Mouse (Mus musculus) testis, adult 2 months (tissue): ENCODE results near the gene Tbkbp1. TPM values are rescaled to one million over a fixed set of nuclear protein-coding genes. Genes with fewer than 3 reads are reported as not detected.

Source experiments
- H3K27ac ChIP-seq: fragments of 200-500 bp; 2 replicates; pipeline ENCODE4 v1.5.1; 2012; ENCODE audit warnings: low read depth, low read length; ENCODE audit not compliant: control insufficient read depth, insufficient read depth
- H3K27me3 ChIP-seq: fragments of 200-500 bp; 2 replicates; pipeline ENCODE4 v1.6.1; 2012; ENCODE audit warnings: mild to moderate bottlenecking, low read length, moderate library complexity; ENCODE audit not compliant: control insufficient read depth, insufficient read depth
- H3K36me3 ChIP-seq: fragments of 200-500 bp; 2 replicates; pipeline ENCODE4 v1.6.1; 2012; ENCODE audit warnings: mild to moderate bottlenecking, low read length; ENCODE audit not compliant: control insufficient read depth, insufficient read depth
- H3K4me1 ChIP-seq: fragments of 200-500 bp; 2 replicates; pipeline ENCODE4 v1.6.1; 2012; ENCODE audit warnings: low read length; ENCODE audit not compliant: control insufficient read depth, insufficient read depth
- H3K4me3 ChIP-seq: fragments of 200-500 bp; 2 replicates; pipeline ENCODE4 v1.5.1; 2012; ENCODE audit warnings: low read depth, mild to moderate bottlenecking, low read length, moderate library complexity, mixed read lengths; ENCODE audit not compliant: control insufficient read depth
- CTCF ChIP-seq: fragments of 200-500 bp; IDR thresholded peaks from 2 replicates; pipeline ENCODE4 v1.5.1; 2012; ENCODE audit warnings: low read depth, mild to moderate bottlenecking, inconsistent platforms, low read length, moderate library complexity; ENCODE audit not compliant: control insufficient read depth, insufficient read depth, insufficient replicate concordance
- POLR2A ChIP-seq: fragments of 200-500 bp; IDR thresholded peaks from 2 replicates; pipeline ENCODE4 v1.6.1; 2012; ENCODE audit warnings: low read depth, mild to moderate bottlenecking, inconsistent platforms, low read length, moderate library complexity; ENCODE audit not compliant: control insufficient read depth
- polyA plus RNA-seq: library from polyadenylated mRNA; depleted of rRNA; stranded (reverse); fragments of >200 nt; gene quantifications from 2 replicates; pipeline ENCODE4 v1.2.3, GENCODE M21; 2012; rRNA removed

Gene Tbkbp1
- 2.4 and 2.7 TPM in 2 replicates for polyA plus RNA-seq

- peaks cover 10% of the 10 kb centered on the region for H3K4me1 ChIP-seq
- no peaks in the 10 kb centered on the region for H3K36me3 ChIP-seq
- no peaks in the 10 kb centered on the region for H3K27me3 ChIP-seq
- H3K4me3 ChIP-seq = peak within 1 kb of the TSS; percentile 49
- no peak for TF ChIP-seq POLR2A
- no peak for TF ChIP-seq CTCF
- peak within 1 kb of the TSS; percentile 0; the same call in 1 of the 2 replicates for H3K27ac ChIP-seq
Measured at GRCm38 (mm10) chr11:97151343-97151801, at the start of gene Tbkbp1. Tbkbp1 (minus strand) TSS chr11:97151495.

GRCm38 (mm10) chr11:97199519-97199918 lies 48.2 kb upstream of the Tbkbp1 start:
- Histone ChIP-seq H3K4me3 (no peak overlapping the region), H3K27me3 (no peaks in the 10 kb centered on the region), H3K27ac (no peak overlapping the region), H3K36me3 (no peaks in the 10 kb centered on the region), H3K4me1 (no peaks in the 10 kb centered on the region; the same call in 1 of the 2 replicates)
- no peak for TF ChIP-seq CTCF
- no peak for TF ChIP-seq POLR2A

- Histone ChIP-seq H3K4me1 (no peaks in the 10 kb centered on the region; the same call in 1 of the 2 replicates), H3K27ac (no peak overlapping the region), H3K27me3 (no peaks in the 10 kb centered on the region), H3K36me3 (no peaks in the 10 kb centered on the region), H3K4me3 (no peak overlapping the region)
- peak; percentile 78; the same call in 1 of the 2 replicates for TF ChIP-seq CTCF
- TF ChIP-seq POLR2A = no peak
Measured at GRCm38 (mm10) chr11:97198601-97199000, 47.3 kb upstream of the Tbkbp1 start.

- no peaks in the 10 kb centered on the region; the same call in 1 of the 2 replicates for H3K4me1 ChIP-seq
- TF ChIP-seq POLR2A (no peak), CTCF (no peak)
- H3K36me3 ChIP-seq = no peaks in the 10 kb centered on the region
- no peaks in the 10 kb centered on the region for H3K27me3 ChIP-seq
- no peak overlapping the region for H3K4me3 ChIP-seq
- no peak overlapping the region for H3K27ac ChIP-seq
Measured at GRCm38 (mm10) chr11:97197021-97197420, 45.7 kb upstream of the Tbkbp1 start.

GRCm38 (mm10) chr11:97196541-97196940 lies 45.2 kb upstream of the Tbkbp1 start:
- H3K27ac ChIP-seq = no peak overlapping the region
- no peak for TF ChIP-seq POLR2A
- TF ChIP-seq CTCF = no peak
- no peak overlapping the region for H3K4me3 ChIP-seq
- H3K27me3 ChIP-seq = no peaks in the 10 kb centered on the region
- no peaks in the 10 kb centered on the region for H3K36me3 ChIP-seq
- no peaks in the 10 kb centered on the region; the same call in 1 of the 2 replicates for H3K4me1 ChIP-seq

- no peak overlapping the region for H3K4me3 ChIP-seq
- peaks cover 3% of the 10 kb centered on the region for H3K4me1 ChIP-seq
- H3K27me3 ChIP-seq = no peaks in the 10 kb centered on the region
- no peak for TF ChIP-seq CTCF
- H3K36me3 ChIP-seq = no peaks in the 10 kb centered on the region
- no peak overlapping the region for H3K27ac ChIP-seq
Measured at GRCm38 (mm10) chr11:97192621-97192951, 41.3 kb upstream of the Tbkbp1 start.

GRCm38 (mm10) chr11:97191915-97192620 lies 40.8 kb upstream of the Tbkbp1 start:
- no peak for TF ChIP-seq POLR2A
- no peak for TF ChIP-seq CTCF
- Histone ChIP-seq H3K27ac (no peak overlapping the region), H3K4me3 (no peak overlapping the region)

More at GRCm38 (mm10) chr11:97191915-97192620, 40.8 kb upstream of the Tbkbp1 start:
- Histone ChIP-seq H3K27me3 (no peaks in the 10 kb centered on the region), H3K36me3 (no peaks in the 10 kb centered on the region), H3K4me1 (peaks cover 3% of the 10 kb centered on the region)
